Mouse (Mus musculus) telencephalon, adult 2 months (tissue): Measurements from ENCODE around the gene H2-T24.
"Not testable (repeated sequence)": the region's sequence is repeated elsewhere in the genome, so short reads cannot be mapped to it uniquely, and the experiment has no call there.

ENCODE experiments used
- DNase-seq: peaks from one replicate; pipeline ENCODE4 v3.0.0-alpha.2; 2011; ENCODE audit warnings: low read depth, low spot score

Gene H2-T24

GRCm38 (mm10) chr17:36020191-36021073, at the start of gene H2-T24:
Gene H2-T24, minus strand, starts transcription at chr17:36020560.
- DNase-seq = no peak

- DNase-seq = peak; percentile 75
These were observed 40.5 kb upstream of the H2-T24 start for GRCm38 (mm10) chr17:36060829-36061228.

GRCm38 (mm10) chr17:36058362-36058761, 38.0 kb upstream of the H2-T24 start, which contains the start of gene Gm11127:
Gene Gm11127, minus strand, starts transcription at chr17:36058371.
- not testable (repeated sequence) for DNase-seq

- not testable (repeated sequence) for DNase-seq
These were observed 37.6 kb upstream of the H2-T24 start for GRCm38 (mm10) chr17:36057927-36058326.

GRCm38 (mm10) chr17:36043286-36043685, 22.9 kb upstream of the H2-T24 start:
- DNase-seq = no peak

GRCm38 (mm10) chr17:36042610-36043169, 22.3 kb upstream of the H2-T24 start, which contains the start of the genes H2-T22 and Gm6034:
Gene H2-T22, minus strand, starts transcription at chr17:36042747.
Gene Gm6034, plus strand, starts transcription at chr17:36042961.
- peak; percentile 93 for DNase-seq

- DNase-seq = not testable (repeated sequence)
These were observed 21.7 kb upstream of the H2-T24 start for GRCm38 (mm10) chr17:36042055-36042454.

GRCm38 (mm10) chr17:36040604-36041003, 20.2 kb upstream of the H2-T24 start:
- not testable (repeated sequence) for DNase-seq

GRCm38 (mm10) chr17:36036126-36036525, 15.8 kb upstream of the H2-T24 start:
- not testable (repeated sequence) for DNase-seq

- DNase-seq = not testable (repeated sequence)
These were observed 14.8 kb upstream of the H2-T24 start for GRCm38 (mm10) chr17:36035010-36035638.

- not testable (repeated sequence) for DNase-seq
These were observed 14.2 kb upstream of the H2-T24 start for GRCm38 (mm10) chr17:36034524-36034923.

- not testable (repeated sequence) for DNase-seq
These were observed 12.1 kb upstream of the H2-T24 start, which contains the start of gene H2-T23 for GRCm38 (mm10) chr17:36032351-36032875. Gene H2-T23, minus strand, starts transcription at chr17:36032855.

- not testable (repeated sequence) for DNase-seq
These were observed 11.4 kb upstream of the H2-T24 start for GRCm38 (mm10) chr17:36031583-36032331.

- DNase-seq = not testable (repeated sequence)
These were observed 10.6 kb upstream of the H2-T24 start for GRCm38 (mm10) chr17:36030703-36031582.

GRCm38 (mm10) chr17:36030046-36030702, 9.8 kb upstream of the H2-T24 start:
- not testable (repeated sequence) for DNase-seq

- DNase-seq = no peak
These were observed 8.7 kb upstream of the H2-T24 start for GRCm38 (mm10) chr17:36028879-36029619.

- no peak for DNase-seq
These were observed 7.3 kb upstream of the H2-T24 start for GRCm38 (mm10) chr17:36027663-36028062.

GRCm38 (mm10) chr17:36025901-36026300, 5.5 kb upstream of the H2-T24 start:
- DNase-seq = no peak

- DNase-seq = no peak
These were observed 4.8 kb upstream of the H2-T24 start for GRCm38 (mm10) chr17:36025197-36025596.
